Mouse (Mus musculus): ENCODE measurements around the gene Olfr1155. TPM values are rescaled to one million over a fixed set of nuclear protein-coding genes. Genes with fewer than 3 reads are reported as not detected.

Gene Olfr1155
- not detected in 2 replicates for polyA plus RNA-seq (2012; rRNA removed)

- no peak for DNase-seq (ENCODE audit: low read depth)
- TF ChIP-seq POLR2A (IDR thresholded peaks at IDR 0.05; ENCODE audit: borderline replicate concordance, extremely low read depth, insufficient read depth, insufficient read length, poor library complexity, severe bottlenecking) (no peak), CTCF (IDR thresholded peaks at IDR 0.05; ENCODE audit: borderline replicate concordance, extremely low read depth, insufficient read depth, insufficient read length) (no peak)
Observed at GRCm38 (mm10) chr2:87945037-87945436, at the start of gene Olfr1155. Gene Olfr1155 (minus strand): TSS chr2:87945137.

GRCm38 (mm10) chr2:87989813-87990212 lies 44.9 kb upstream of the Olfr1155 start, which contains the start of gene Olfr1158:
Gene Olfr1158 (plus strand): TSS chr2:87990113.
- DNase-seq (ENCODE audit: low read depth) = no peak
- TF ChIP-seq POLR2A (IDR thresholded peaks at IDR 0.05; ENCODE audit: borderline replicate concordance, extremely low read depth, insufficient read depth, insufficient read length, poor library complexity, severe bottlenecking) (no peak), CTCF (IDR thresholded peaks at IDR 0.05; ENCODE audit: borderline replicate concordance, extremely low read depth, insufficient read depth, insufficient read length) (no peak)

GRCm38 (mm10) chr2:87974563-87974962 lies 29.6 kb upstream of the Olfr1155 start, which contains the start of gene Olfr74:
Gene Olfr74 (minus strand): TSS chr2:87974663.
- DNase-seq (ENCODE audit: low read depth) = no peak
- no peak for TF ChIP-seq POLR2A (IDR thresholded peaks at IDR 0.05; ENCODE audit: borderline replicate concordance, extremely low read depth, insufficient read depth, insufficient read length, poor library complexity, severe bottlenecking)
- TF ChIP-seq CTCF (IDR thresholded peaks at IDR 0.05; ENCODE audit: borderline replicate concordance, extremely low read depth, insufficient read depth, insufficient read length) = no peak

GRCm38 (mm10) chr2:87968199-87968598 lies 23.3 kb upstream of the Olfr1155 start, which contains the start of gene Olfr1157:
Gene Olfr1157 (minus strand): TSS chr2:87968299.
- TF ChIP-seq POLR2A (IDR thresholded peaks at IDR 0.05; ENCODE audit: borderline replicate concordance, extremely low read depth, insufficient read depth, insufficient read length, poor library complexity, severe bottlenecking) = no peak
- no peak for TF ChIP-seq CTCF (IDR thresholded peaks at IDR 0.05; ENCODE audit: borderline replicate concordance, extremely low read depth, insufficient read depth, insufficient read length)
- DNase-seq (ENCODE audit: low read depth) = no peak

- TF ChIP-seq POLR2A (IDR thresholded peaks at IDR 0.05; ENCODE audit: borderline replicate concordance, extremely low read depth, insufficient read depth, insufficient read length, poor library complexity, severe bottlenecking) (no peak), CTCF (IDR thresholded peaks at IDR 0.05; ENCODE audit: borderline replicate concordance, extremely low read depth, insufficient read depth, insufficient read length) (no peak)
- no peak for DNase-seq (ENCODE audit: low read depth)
Observed at GRCm38 (mm10) chr2:87953000-87953399, 8.1 kb upstream of the Olfr1155 start, which contains the start of gene Olfr1156. Gene Olfr1156 (minus strand): TSS chr2:87953100.

GRCm38 (mm10) chr2:87905066-87905465 lies 39.9 kb downstream of the Olfr1155 start, which contains the start of gene Olfr1154:
Gene Olfr1154 (minus strand): TSS chr2:87905166.
- DNase-seq (ENCODE audit: low read depth) = no peak
- TF ChIP-seq POLR2A (IDR thresholded peaks at IDR 0.05; ENCODE audit: borderline replicate concordance, extremely low read depth, insufficient read depth, insufficient read length, poor library complexity, severe bottlenecking) (no peak), CTCF (IDR thresholded peaks at IDR 0.05; ENCODE audit: borderline replicate concordance, extremely low read depth, insufficient read depth, insufficient read length) (no peak)

- TF ChIP-seq CTCF (IDR thresholded peaks at IDR 0.05; ENCODE audit: borderline replicate concordance, extremely low read depth, insufficient read depth, insufficient read length) (no peak), POLR2A (IDR thresholded peaks at IDR 0.05; ENCODE audit: borderline replicate concordance, extremely low read depth, insufficient read depth, insufficient read length, poor library complexity, severe bottlenecking) (no peak)
- DNase-seq (ENCODE audit: low read depth) = no peak
Observed at GRCm38 (mm10) chr2:87894662-87895061, 50.3 kb downstream of the Olfr1155 start, which contains the start of gene Olfr1153. Gene Olfr1153 (plus strand): TSS chr2:87894962.

Other genes starting within 250 kb of the Olfr1155 start
- gene Olfr1137, start 232.0 kb downstream of the Olfr1155 start, polyA plus RNA-seq (2012; rRNA removed) = not detected in 2 replicates
- not detected in 2 replicates for gene Olfr1138, start 205.2 kb downstream of the Olfr1155 start, polyA plus RNA-seq (2012; rRNA removed)
- gene Olfr1140, start 201.4 kb downstream of the Olfr1155 start, polyA plus RNA-seq (2012; rRNA removed) = not detected in 2 replicates
- gene Olfr1141, start 191.1 kb downstream of the Olfr1155 start, polyA plus RNA-seq (2012; rRNA removed) = not detected in 2 replicates
- gene Olfr152, start 165.7 kb downstream of the Olfr1155 start, polyA plus RNA-seq (2012; rRNA removed) = not detected in 2 replicates
- gene Olfr1143, start 144.5 kb downstream of the Olfr1155 start, polyA plus RNA-seq (2012; rRNA removed) = not detected in 2 replicates
- gene Olfr1145, start 135.3 kb downstream of the Olfr1155 start, polyA plus RNA-seq (2012; rRNA removed) = not detected in 2 replicates
- gene Olfr1148, start 114.6 kb downstream of the Olfr1155 start, polyA plus RNA-seq (2012; rRNA removed) = not detected in 2 replicates
- not detected in 2 replicates for gene Olfr1150-ps1, start 101.1 kb downstream of the Olfr1155 start, polyA plus RNA-seq (2012; rRNA removed)
- gene Olfr1151, start 89.3 kb downstream of the Olfr1155 start, polyA plus RNA-seq (2012; rRNA removed) = not detected in 2 replicates
- gene Olfr1152, start 78.6 kb downstream of the Olfr1155 start, polyA plus RNA-seq (2012; rRNA removed) = not detected in 2 replicates
- not detected in 2 replicates for gene Olfr1153, start 50.2 kb downstream of the Olfr1155 start, polyA plus RNA-seq (2012; rRNA removed)
- not detected in 2 replicates for gene Olfr1154, start 40.0 kb downstream of the Olfr1155 start, polyA plus RNA-seq (2012; rRNA removed)
- gene Olfr1156, start 8.0 kb upstream of the Olfr1155 start, polyA plus RNA-seq (2012; rRNA removed) = not detected in 2 replicates
- not detected in 2 replicates for gene Olfr1157, start 23.2 kb upstream of the Olfr1155 start, polyA plus RNA-seq (2012; rRNA removed)
- gene Olfr74, start 29.5 kb upstream of the Olfr1155 start, polyA plus RNA-seq (2012; rRNA removed) = not detected in 2 replicates
- not detected in 2 replicates for gene Olfr1158, start 45.0 kb upstream of the Olfr1155 start, polyA plus RNA-seq (2012; rRNA removed)
- gene Olfr1160, start 63.1 kb upstream of the Olfr1155 start, polyA plus RNA-seq (2012; rRNA removed) = not detected in 2 replicates
- not detected in 2 replicates for gene Olfr1161, start 77.6 kb upstream of the Olfr1155 start, polyA plus RNA-seq (2012; rRNA removed)
- not detected in 2 replicates for gene Olfr73, start 92.6 kb upstream of the Olfr1155 start, polyA plus RNA-seq (2012; rRNA removed)
- not detected in 2 replicates for gene Olfr1162, start 106.0 kb upstream of the Olfr1155 start, polyA plus RNA-seq (2012; rRNA removed)
- not detected in 2 replicates for gene Olfr1163, start 126.7 kb upstream of the Olfr1155 start, polyA plus RNA-seq (2012; rRNA removed)
- not detected in 2 replicates for gene Olfr1164, start 148.8 kb upstream of the Olfr1155 start, polyA plus RNA-seq (2012; rRNA removed)
- gene Olfr1166, start 183.1 kb upstream of the Olfr1155 start, polyA plus RNA-seq (2012; rRNA removed) = not detected in 2 replicates
- not detected in 2 replicates for gene Olfr1167, start 210.1 kb upstream of the Olfr1155 start, polyA plus RNA-seq (2012; rRNA removed)
- gene Olfr1168, start 236.7 kb upstream of the Olfr1155 start, polyA plus RNA-seq (2012; rRNA removed) = not detected in 2 replicates